Mouse (Mus musculus) hematopoietic stem cell, adult 5-6 weeks (primary cell): ENCODE data around the gene Fbxo42. TPM values are rescaled to one million over a fixed set of nuclear protein-coding genes. Genes with fewer than 3 reads are reported as not detected.

Experiments
- ATAC-seq, 2 experiments: fragments of 125-278 bp in 1 of 2; replicated peaks in 1 of 2; 2 replicates each; pipeline ENCODE4 v1.8.0; 2016 to 2017; ENCODE audit warnings: inconsistent platforms in 2 of 2, mild to moderate bottlenecking in 2 of 2, moderate number of reproducible peaks in 2 of 2, low read depth in 1 of 2, moderate TSS enrichment in 1 of 2; ENCODE audit not compliant: low FRiP score in 2 of 2, poor library complexity in 2 of 2, severe bottlenecking in 2 of 2, insufficient read depth in 1 of 2, low TSS enrichment in 1 of 2
- total RNA-seq: library from RNA; stranded (forward); fragments of 172-1452, 232-1000 nt; gene quantifications from 2 replicates; pipeline ENCODE4 v1.2.3, GENCODE M21; 2017

The Fbxo42 gene
- total RNA-seq, 1 experiment from 2014 or later = 10.0 TPM

GRCm38 (mm10) chr4:141196981-141197685, 49.4 kb downstream of the Fbxo42 start:
- ATAC-seq = no peak

GRCm38 (mm10) chr4:141197686-141198035, 49.9 kb downstream of the Fbxo42 start:
- no peak for ATAC-seq

- no peak for ATAC-seq
Measured at GRCm38 (mm10) chr4:141200906-141201305, 53.2 kb downstream of the Fbxo42 start.

GRCm38 (mm10) chr4:141202192-141202591, 54.5 kb downstream of the Fbxo42 start:
- ATAC-seq = no peak

- 0 out of 4 replicates have a peak, but pooled peaks have one; percentile 32 to 48 for ATAC-seq
Measured at GRCm38 (mm10) chr4:141204580-141205061, 56.9 kb downstream of the Fbxo42 start.

- no peak for ATAC-seq
Measured at GRCm38 (mm10) chr4:141207081-141207480, 59.4 kb downstream of the Fbxo42 start.

GRCm38 (mm10) chr4:141210524-141211219, 63.0 kb downstream of the Fbxo42 start:
- peak; percentile 15 to 24; a peak in 2 of 4 replicates for ATAC-seq

- ATAC-seq = no peak
Measured at GRCm38 (mm10) chr4:141211646-141212045, 63.9 kb downstream of the Fbxo42 start.

- ATAC-seq = no peak
Measured at GRCm38 (mm10) chr4:141212892-141213291, 65.2 kb downstream of the Fbxo42 start.

GRCm38 (mm10) chr4:141213342-141213741, 65.6 kb downstream of the Fbxo42 start:
- no peak for ATAC-seq

GRCm38 (mm10) chr4:141213770-141214336, 66.1 kb downstream of the Fbxo42 start, which contains the start of gene Rsg1:
Rsg1 (plus strand) TSS chr4:141213956.
- peak; percentile 67 to 88 for ATAC-seq

GRCm38 (mm10) chr4:141214337-141214851, 66.7 kb downstream of the Fbxo42 start:
- ATAC-seq = peak; percentile 57 to 71; a peak in 3 of 4 replicates

GRCm38 (mm10) chr4:141219583-141220213, 72.0 kb downstream of the Fbxo42 start:
- ATAC-seq = no peak

- no peak for ATAC-seq
Measured at GRCm38 (mm10) chr4:141221848-141222247, 74.1 kb downstream of the Fbxo42 start.

- ATAC-seq = no peak; a peak in 1 of 4 replicates
Measured at GRCm38 (mm10) chr4:141222752-141223151, 75.0 kb downstream of the Fbxo42 start.

GRCm38 (mm10) chr4:141228687-141229086, 81.0 kb downstream of the Fbxo42 start:
- ATAC-seq = no peak

- ATAC-seq = no peak
Measured at GRCm38 (mm10) chr4:141233196-141233595, 85.5 kb downstream of the Fbxo42 start.
